Mouse (Mus musculus): ENCODE data around the gene Eif4a1.

Eif4a1 gene

GRCm38 (mm10) chr11:69698574-69698973 is 26.4 kb upstream of the Eif4a1 start:
- no peak for DNase-seq (ENCODE audit: low spot score)

GRCm38 (mm10) chr11:69697396-69697795 is 25.2 kb upstream of the Eif4a1 start:
- no peak for DNase-seq (ENCODE audit: low spot score)

GRCm38 (mm10) chr11:69695361-69696181 is 23.3 kb upstream of the Eif4a1 start, which contains the start of the genes Tnfsf12 and Tnfsfm13:
Gene Tnfsf12 (minus strand): TSS chr11:69695849.
Gene Tnfsfm13 (minus strand): TSS chr11:69696098.
- DNase-seq (ENCODE audit: low spot score) = peak; percentile 79

GRCm38 (mm10) chr11:69695046-69695360 is 22.8 kb upstream of the Eif4a1 start:
- DNase-seq (ENCODE audit: low spot score) = no peak

GRCm38 (mm10) chr11:69693421-69693965 is 21.3 kb upstream of the Eif4a1 start:
- no peak for DNase-seq (ENCODE audit: low spot score)

- DNase-seq (ENCODE audit: low spot score) = no peak
Measured at GRCm38 (mm10) chr11:69692863-69693262, 20.6 kb upstream of the Eif4a1 start.

GRCm38 (mm10) chr11:69692196-69692811 is 20.1 kb upstream of the Eif4a1 start:
- peak; percentile 39 for DNase-seq (ENCODE audit: low spot score)

- no peak for DNase-seq (ENCODE audit: low spot score)
Measured at GRCm38 (mm10) chr11:69689891-69690290, 17.7 kb upstream of the Eif4a1 start.

- no peak for DNase-seq (ENCODE audit: low spot score)
Measured at GRCm38 (mm10) chr11:69687061-69687460, 14.8 kb upstream of the Eif4a1 start.

- peak; percentile 84 for DNase-seq (ENCODE audit: low spot score)
Measured at GRCm38 (mm10) chr11:69686377-69686776, 14.2 kb upstream of the Eif4a1 start.

- DNase-seq (ENCODE audit: low spot score) = peak; percentile 92
Measured at GRCm38 (mm10) chr11:69685526-69686148, 13.4 kb upstream of the Eif4a1 start, which contains the start of gene Tnfsf13. Gene Tnfsf13 (minus strand): TSS chr11:69685784.

- no peak for DNase-seq (ENCODE audit: low spot score)
Measured at GRCm38 (mm10) chr11:69684936-69685335, 12.7 kb upstream of the Eif4a1 start.

GRCm38 (mm10) chr11:69684128-69684745 is 12.0 kb upstream of the Eif4a1 start:
- peak; percentile 74 for DNase-seq (ENCODE audit: low spot score)

GRCm38 (mm10) chr11:69683576-69683975 is 11.4 kb upstream of the Eif4a1 start:
- DNase-seq (ENCODE audit: low spot score) = no peak

GRCm38 (mm10) chr11:69682840-69683533 is 10.8 kb upstream of the Eif4a1 start:
- peak; percentile 93 for DNase-seq (ENCODE audit: low spot score)

- no peak for DNase-seq (ENCODE audit: low spot score)
Measured at GRCm38 (mm10) chr11:69682209-69682839, 10.1 kb upstream of the Eif4a1 start.

GRCm38 (mm10) chr11:69681314-69682208 is 9.3 kb upstream of the Eif4a1 start, which contains the start of gene Senp3:
Gene Senp3 (minus strand): TSS chr11:69682084.
- DNase-seq (ENCODE audit: low spot score) = peak; percentile 97

- DNase-seq (ENCODE audit: low spot score) = no peak
Measured at GRCm38 (mm10) chr11:69680136-69680855, 8.1 kb upstream of the Eif4a1 start.

- DNase-seq (ENCODE audit: low spot score) = no peak
Measured at GRCm38 (mm10) chr11:69679144-69679543, 6.9 kb upstream of the Eif4a1 start.
